Mouse (Mus musculus) A20 (cell line): Measurements from ENCODE around the gene Sec11a.
"Not testable (repeated sequence)": the region's sequence is repeated elsewhere in the genome, so short reads cannot be mapped to it uniquely, and the experiment has no call there.

Experiments used
- DNase-seq: peaks from one replicate; pipeline ENCODE4 v3.0.0-alpha.2; 2011; ENCODE audit warnings: low read depth, low spot score

The Sec11a gene

GRCm38 (mm10) chr7:80947445-80948350 is at the start of gene Sec11a:
Sec11a (minus strand) TSS chr7:80947780.
- peak; percentile 97 for DNase-seq

GRCm38 (mm10) chr7:80995266-80996146 is 47.9 kb upstream of the Sec11a start:
- peak; percentile 91 for DNase-seq

GRCm38 (mm10) chr7:80994663-80995005 is 47.1 kb upstream of the Sec11a start:
- DNase-seq = no peak

- peak; percentile 78 for DNase-seq
These were observed 46.5 kb upstream of the Sec11a start for GRCm38 (mm10) chr7:80993834-80994662.

- DNase-seq = peak; percentile 82
These were observed 45.6 kb upstream of the Sec11a start, which contains the start of gene Zfp592 for GRCm38 (mm10) chr7:80992980-80993833. Zfp592 (plus strand) TSS chr7:80993681.

GRCm38 (mm10) chr7:80992631-80992979 is 45.0 kb upstream of the Sec11a start:
- no peak for DNase-seq

GRCm38 (mm10) chr7:80992063-80992462 is 44.5 kb upstream of the Sec11a start:
- no peak for DNase-seq

GRCm38 (mm10) chr7:80991589-80991988 is 44.0 kb upstream of the Sec11a start:
- no peak for DNase-seq

GRCm38 (mm10) chr7:80990276-80990675 is 42.7 kb upstream of the Sec11a start:
- no peak for DNase-seq

GRCm38 (mm10) chr7:80987805-80988625 is 40.4 kb upstream of the Sec11a start:
- no peak for DNase-seq

- DNase-seq = no peak
These were observed 39.0 kb upstream of the Sec11a start for GRCm38 (mm10) chr7:80986458-80987187.

GRCm38 (mm10) chr7:80980566-80980965 is 33.0 kb upstream of the Sec11a start:
- DNase-seq = no peak

- DNase-seq = not testable (repeated sequence)
These were observed 26.0 kb upstream of the Sec11a start for GRCm38 (mm10) chr7:80973638-80974015.

GRCm38 (mm10) chr7:80972920-80973637 is 25.5 kb upstream of the Sec11a start:
- DNase-seq = not testable (repeated sequence)

GRCm38 (mm10) chr7:80972082-80972481 is 24.5 kb upstream of the Sec11a start:
- no peak for DNase-seq

GRCm38 (mm10) chr7:80971419-80971818 is 23.8 kb upstream of the Sec11a start:
- DNase-seq = no peak

GRCm38 (mm10) chr7:80970913-80971312 is 23.3 kb upstream of the Sec11a start:
- no peak for DNase-seq

- DNase-seq = no peak
These were observed 15.2 kb upstream of the Sec11a start for GRCm38 (mm10) chr7:80962799-80963198.
